Mouse (Mus musculus): ENCODE measurements around the gene Rasgrp3.

Gene Rasgrp3

DNA sequence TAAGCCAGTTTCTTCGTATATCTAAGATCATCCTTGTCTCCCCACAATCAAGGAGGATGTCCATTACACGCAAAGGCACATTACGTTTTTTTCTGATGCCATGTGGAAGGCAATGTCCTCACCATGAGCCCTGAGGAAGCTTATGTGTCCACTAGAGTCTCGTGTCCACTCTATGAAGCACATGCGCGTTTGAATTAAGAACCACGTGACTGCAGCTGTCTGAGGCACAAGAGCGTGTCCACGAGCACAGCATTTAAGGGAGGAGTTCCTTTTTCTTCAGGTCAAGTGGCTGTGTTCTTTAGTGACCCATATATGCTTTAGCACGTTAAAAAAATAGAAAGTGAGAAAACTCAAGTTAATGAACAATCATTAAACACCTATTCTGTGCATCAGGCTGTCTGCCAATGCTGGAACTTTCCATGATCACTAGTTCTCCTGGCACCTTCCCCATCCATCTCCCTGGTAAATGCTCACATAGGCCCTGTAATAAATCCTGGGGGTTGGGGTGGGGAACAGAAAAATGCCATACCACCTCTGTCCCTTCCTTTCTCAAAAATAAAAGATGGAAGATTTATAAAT lies 70.5 kb downstream of the Rasgrp3 start:
- DNase-seq: no peak

DNA sequence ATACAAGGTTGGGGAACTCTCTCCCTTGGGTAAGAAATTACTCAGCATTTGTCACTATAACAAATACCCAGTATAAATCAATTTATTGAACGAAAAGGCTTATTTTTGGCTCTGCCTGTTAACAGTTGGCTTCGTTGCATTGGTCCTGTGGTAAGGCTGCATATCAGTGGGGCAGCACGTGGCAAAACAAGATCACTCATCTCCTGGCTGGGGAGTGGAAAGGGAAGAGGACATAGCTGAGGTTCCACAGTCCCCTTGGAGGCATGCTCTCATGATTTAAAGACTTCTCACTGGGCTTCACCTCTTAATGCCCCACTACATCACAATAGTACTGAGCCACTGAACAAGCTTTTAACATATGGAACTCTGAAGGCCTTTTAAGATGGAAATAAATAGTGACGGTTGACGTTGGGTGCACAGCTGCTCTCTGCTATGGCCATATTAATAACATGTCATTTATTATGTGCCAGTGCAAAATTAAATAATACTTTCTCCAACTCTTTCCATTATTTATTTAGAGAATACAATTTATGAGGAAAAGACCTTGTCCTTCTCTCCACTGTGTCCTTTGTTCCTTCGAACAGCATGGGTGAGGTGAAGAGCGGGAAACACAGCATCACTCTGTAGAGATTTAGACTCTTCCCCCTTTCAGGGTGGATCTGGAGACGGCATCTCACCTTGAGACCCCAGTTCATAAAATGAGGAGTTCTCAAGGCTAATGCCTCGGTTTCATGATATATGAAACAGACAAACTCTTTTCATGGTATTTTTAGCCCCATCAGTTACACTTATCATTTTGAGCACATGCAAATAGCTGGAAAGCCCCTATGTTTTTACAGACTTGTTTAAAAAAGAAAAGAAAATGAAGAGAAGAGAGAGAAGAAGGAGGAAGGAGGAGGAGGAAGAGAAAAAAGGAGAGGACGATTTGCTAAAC lies 71.3 kb downstream of the Rasgrp3 start:
- no peak for DNase-seq

DNA sequence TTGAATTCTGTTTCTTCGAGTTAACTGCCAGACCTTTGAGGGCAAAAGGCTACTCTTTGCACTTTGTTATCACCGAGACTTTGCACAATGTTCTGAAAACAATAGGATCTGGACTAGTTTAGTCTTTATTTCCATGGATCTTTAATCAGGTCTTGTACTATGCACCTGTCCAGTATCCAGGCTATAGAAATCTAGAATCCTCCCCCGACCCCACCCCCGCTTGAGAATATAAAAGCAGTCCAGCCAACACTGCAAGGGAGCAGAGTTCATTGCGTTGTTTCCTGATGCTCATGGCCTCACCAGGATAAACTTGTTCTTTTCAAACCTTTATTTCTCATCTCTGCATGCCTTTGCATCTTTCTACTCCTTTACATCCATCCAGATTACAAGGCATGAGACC lies 73.6 kb downstream of the Rasgrp3 start:
- no peak for DNase-seq

DNA sequence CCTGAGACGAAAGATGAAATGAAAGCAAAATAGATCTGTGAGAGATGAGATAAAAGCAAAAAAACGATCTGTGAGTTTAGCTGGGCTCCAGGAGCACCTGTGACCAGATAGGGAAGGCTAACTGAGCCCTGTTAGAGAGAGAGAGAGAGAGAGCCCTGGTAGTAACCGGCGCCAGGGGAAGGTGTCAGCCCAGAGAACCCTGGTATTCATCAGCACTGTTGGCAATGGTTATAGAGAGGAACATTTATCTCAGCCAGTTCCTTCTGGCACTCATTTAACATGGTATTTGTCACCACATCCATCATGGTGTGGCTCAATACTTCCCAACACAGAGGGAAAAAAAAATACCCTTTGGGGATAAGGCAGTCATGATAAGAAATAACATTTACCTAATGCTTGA lies 80.9 kb downstream of the Rasgrp3 start:
- DNase-seq: no peak

DNA sequence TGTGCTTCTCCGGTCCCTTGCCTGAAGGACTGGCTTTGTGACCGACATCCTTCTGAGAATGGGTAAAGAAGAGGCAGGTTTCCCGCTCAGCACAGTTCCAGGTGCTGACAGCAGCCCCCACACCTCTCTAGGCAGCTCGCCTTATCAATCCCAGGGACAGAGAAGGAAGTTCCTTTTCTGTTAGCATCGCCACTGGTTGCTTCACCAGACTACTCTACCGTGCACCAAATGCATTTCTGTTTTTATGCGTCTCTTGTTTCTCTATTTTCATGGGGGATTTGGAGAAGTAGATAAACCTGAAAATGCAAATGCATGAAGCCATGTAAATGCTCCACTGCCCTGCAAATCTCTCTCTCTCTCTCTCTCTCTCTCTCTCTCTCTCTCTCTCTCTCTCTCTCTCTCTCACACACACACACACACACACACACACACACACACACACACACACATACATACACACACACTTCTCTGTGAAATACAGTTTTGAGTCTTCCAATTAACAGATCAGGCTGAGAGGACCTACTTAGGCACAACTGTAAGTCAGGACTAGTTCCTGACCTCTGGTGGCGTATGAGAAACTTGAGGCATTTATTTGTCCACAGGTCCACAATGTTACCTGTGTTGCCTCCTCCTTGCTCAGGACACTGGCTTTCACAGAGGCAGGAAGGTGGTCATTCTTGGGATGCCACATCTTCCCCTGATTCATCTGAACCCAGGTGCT lies 82.6 kb downstream of the Rasgrp3 start:
- no peak for DNase-seq

DNA sequence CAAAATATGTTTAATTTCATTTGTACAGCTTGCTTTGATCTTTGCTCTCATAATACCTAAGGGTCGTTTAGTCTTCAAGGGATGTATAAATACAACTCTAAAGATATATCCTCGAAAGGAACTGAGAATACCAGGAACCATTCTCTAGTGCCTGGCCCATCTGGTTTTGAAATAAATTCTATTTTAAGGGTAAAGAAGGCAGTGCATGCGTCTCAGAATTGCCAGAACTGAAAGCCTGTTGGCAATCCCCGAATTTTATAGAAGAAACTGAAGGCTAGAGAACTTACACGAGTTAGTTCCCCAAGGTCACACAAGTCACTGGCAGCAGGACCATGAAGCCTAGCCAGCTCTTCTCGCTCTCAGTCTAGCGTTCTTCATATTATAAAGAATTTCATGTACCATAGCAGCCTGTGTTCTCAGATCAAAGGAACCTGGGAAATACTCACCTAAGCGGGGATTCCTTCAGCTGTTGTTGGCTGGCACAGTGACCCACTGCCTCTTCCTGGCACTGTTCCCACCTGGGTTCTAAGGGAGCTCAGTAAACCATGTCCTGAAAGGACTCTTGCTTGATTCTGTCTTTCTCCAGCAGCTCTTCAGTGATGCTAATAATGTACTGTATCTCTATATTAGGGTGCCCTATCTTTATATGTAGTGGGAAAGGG lies 83.7 kb downstream of the Rasgrp3 start:
- no peak for DNase-seq

DNA sequence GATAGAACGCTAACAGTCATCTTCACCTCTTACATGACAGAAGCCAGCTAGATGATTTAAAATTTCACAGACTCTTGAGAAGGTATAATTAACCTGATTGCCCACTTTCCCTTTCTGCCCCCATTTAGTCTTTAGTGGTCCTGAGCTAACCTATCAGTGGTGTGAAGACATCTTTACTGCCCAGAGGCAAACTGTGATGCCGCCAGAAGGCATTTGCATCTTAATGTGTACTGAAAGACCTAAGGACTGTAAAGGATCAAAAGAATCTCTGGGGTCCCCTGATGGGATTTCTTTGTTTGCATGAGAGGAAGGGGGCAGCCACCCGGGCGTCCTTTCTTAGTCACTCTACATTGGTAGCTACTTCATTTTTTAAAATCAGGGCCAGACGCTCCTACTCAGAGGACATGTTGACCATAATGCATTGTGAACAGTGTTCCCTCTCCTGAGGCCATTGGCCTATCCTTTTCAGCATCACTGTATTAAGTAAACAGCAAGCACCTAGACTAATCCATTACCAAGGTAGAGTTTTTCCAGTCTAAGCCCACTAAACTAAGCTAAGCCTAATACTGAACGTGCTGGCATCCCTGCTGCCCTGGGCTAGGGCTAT lies 85.6 kb downstream of the Rasgrp3 start:
- DNase-seq: no peak

DNA sequence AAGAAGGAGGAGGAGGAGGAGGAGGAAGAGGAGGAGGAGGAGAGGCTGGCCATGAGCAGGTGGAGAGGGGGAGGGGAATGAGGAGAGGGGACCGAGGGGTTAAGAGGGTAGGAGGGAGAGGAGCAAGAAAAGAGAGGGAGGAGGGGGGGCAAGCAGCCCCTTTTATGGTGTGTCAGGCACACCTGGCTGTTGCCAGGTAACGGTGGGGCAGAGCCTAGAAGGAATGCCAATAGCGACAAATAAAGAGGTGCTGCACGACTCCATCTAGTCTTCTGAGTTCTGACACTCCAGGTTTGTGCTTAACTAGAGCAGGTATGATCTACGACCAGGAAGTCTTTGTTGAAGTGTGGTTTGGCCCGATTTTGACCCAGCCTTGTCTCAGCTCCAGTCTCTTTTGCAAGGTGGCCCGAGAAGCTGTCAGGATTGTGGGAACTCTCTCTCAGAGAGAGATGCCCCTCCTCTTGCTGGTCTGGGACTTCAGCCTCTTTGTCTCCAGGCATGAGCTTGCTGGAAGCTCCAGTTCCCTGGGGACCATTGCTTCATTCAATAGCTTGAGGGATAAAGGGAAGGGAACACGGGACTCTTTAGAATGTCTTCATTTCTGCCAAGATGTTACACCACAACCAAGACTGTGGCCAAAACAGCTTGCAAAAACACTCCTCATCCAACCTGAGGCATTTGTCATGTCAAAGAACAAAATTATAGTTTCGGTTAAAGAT lies 86.8 kb downstream of the Rasgrp3 start:
- DNase-seq: no peak

DNA sequence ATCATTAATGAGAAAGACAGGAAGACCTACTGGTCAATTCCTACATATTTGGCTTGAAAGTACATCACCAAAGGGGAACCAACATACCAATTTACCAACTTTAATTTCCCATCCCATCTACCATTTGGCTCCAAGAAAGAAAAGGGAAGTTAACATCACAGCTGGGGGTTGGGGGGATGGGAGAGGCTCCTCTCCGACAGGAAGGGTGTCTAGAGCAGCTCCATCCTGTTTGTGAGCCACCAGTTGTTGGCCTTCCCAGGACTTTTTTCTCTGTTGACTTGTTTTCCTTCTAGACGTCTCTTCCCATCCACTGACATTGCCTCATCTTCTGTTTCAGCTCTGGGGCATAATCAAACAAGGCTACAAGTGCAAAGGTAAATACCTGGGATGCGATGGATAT lies 88.1 kb downstream of the Rasgrp3 start:
- DNase-seq: no peak

DNA sequence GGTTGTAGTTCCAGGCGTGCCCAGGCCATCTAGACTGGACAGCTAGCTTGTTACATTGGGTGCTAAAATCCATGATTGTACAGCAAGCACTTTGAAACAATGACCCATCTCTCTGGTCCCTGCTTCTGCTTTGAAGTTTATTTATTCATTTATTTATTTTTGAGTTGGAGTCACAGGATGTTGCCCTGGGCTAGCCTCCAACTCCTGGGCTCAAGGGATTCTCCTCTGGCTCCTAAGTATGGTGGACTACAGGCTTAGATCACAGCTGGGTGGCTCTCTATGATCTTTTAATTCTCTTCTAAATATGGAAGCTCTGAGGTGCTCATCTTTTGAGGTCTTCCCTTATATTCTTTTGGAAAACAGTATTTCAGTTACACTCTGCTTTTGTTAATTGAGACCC lies 90.7 kb downstream of the Rasgrp3 start:
- no peak for DNase-seq

DNA sequence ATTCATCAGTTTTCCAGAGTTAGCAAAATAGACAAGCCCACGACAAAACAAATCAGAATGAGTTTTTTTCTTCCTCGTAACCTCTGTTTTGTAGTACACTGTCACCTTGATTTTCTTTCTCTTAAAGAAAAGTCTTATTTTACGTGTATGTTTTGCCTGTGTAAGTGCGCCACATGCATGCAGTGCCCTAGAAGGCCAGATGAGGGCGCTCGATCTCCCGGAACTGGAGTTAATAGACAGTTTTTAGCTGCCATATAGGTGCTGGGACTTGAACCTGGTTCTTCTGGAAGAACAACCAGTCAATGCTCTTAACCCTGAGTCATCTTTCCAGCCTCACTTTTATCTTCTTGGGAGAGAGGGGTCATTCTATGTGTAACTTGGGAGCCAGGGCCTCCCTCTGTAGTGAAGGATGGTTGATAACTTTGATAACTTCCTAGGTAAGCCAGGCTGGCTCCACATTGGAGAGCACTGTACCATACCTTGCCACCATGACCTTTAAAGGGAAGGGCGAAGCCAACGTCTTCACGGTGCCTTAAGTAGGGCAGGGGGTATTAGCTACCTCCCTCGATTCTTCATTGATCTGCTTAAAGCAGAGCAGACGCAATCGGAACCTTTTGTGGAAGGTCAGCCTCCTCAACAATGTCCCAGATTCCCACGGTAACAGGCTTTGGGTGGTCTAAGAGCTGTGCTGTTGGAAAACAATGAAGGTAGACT lies 93.7 kb downstream of the Rasgrp3 start:
- no peak for DNase-seq

DNA sequence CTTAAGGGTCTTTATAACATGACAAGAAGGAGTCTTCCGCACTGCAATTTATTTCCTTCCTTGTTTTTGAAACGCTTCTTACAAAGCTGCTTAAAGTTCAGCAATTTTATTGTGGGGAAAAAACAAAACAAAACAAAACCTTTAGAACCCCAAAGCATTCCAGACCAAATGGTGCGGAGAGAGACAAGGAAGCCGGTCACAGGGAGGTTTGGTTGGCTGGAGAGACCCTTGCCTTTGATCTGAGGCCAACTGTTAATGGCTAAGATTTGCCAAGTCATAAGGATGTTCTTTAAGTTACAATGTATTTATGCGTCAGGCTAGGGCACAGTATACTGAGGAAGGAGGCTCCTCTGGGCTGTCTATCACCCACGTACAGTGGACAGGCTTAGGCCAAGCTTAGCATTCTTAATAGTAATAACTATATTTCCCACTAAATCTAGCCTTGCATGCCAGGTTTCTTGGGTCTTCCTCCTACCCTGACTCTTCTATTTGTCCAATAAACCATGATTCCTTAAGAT lies 96.8 kb downstream of the Rasgrp3 start:
- DNase-seq: no peak

DNA sequence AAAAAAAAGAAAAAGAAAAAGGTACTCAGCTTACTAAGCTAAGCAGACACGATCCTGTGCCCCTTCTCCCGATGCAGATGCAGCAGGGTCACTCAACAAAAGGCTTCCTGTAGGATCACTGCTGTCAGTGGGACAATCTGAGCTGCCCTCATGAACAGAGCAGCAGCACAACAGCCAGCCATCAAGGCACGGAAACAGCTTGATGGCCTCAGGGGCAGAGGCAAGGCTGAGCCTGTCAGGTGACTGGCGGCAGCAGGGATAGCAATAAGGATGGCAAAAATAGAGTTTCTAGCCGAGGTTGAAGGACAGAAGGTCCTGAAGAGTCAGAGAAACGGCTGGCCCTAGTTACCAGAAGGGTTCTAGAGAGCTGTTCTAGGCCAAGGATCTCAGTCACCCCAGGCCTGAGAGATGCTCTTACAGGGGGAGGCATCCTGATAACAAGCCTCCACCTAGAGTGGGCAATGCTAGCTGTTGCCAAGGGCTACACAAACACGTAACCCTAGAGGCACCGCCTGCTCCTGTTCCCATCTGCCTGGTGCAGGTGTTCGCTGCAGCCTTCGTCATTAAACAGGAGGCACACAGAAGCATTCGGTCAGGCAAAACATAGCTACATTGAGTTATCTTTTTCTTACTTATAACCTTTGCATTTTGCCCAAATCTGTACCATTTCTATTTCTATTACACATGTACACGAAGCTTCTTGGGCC lies 98.8 kb downstream of the Rasgrp3 start:
- no peak for DNase-seq

DNA sequence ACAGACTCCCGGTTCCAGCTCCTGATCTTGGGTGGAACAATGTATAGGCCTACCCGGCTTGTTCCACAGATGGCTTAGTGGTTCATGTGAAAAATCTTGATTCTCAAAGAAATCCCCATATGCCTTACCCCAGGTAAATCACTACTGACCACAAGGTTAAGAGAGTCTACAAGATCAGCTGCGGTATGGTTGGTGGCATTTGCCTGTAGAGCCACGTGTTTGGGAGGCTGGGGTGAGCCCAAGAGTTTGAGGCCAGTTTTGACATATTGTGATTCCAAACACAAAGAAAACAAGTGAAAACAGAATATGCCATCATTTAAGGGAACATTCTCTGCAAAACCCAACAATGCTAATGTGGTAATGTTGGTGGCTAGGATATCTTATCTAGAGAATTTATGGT lies 99.9 kb downstream of the Rasgrp3 start:
- DNase-seq: no peak

DNA sequence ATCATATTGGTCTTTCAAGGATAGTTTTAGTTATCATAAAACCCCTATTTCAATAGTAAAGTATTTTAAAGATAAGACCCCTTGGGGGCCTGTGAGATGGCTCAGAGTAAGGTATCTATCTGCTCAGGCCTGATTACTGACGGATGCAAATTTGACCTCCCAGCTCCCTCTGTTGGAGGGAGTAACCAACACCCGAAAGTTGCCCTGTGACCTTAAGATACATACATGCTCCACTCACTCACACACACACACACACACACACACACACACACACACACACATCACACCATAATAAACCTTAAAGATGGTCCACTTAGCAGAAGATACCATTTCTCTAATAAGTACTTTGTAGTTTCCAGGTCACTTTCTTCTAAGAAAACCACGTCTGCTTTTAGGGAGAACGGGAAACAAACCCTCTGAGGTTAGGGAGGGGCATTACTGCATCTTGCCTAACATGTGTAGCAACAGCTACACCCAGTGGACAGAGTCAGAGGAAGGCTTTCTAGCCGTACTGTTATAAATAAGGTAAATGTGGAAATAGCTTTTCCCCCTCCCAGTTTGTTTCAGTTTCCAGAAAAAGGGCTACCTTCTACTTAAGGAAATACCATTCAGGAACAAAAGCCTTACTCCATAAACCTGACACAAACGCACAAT lies 100.8 kb downstream of the Rasgrp3 start:
- DNase-seq: no peak

DNA sequence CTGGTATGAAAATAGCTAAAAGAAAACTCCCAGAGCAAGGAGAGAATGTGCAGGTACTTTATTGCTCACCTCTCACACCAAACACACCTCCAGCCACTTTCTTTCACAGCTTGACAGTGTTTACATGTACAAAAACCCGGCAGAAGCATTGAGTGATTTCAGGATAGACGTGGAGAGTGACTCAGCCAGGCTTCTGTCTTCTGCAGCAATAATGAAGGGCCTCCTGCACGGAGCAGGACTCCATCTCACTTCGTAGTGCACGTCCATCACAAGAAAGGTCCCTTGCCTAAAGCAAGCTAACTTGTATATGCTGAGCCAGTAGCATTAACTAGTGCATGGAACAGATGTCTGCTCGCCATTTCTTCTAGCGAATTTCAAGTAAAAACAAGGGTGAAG lies 101.4 kb downstream of the Rasgrp3 start:
- DNase-seq: no peak

DNA sequence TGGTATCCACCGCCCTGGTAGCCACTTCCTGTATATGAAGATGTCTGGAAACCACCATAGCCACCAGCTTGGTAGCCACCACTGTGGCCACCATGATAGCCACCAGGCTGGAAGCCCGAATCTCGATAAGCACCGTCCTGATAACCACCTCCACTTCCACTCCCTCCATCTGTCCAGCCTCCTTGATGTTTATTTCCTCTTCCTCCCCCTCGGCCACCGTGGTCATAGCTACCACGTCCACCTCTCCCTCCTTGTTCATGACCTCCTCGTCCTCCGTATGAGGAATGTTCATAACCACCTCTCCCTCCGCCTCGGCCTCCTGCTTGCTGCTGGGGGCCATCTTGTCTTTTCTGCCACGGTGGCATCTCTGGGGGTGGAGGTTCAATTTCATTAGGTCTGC lies 102.7 kb downstream of the Rasgrp3 start:
- DNase-seq: no peak

DNA sequence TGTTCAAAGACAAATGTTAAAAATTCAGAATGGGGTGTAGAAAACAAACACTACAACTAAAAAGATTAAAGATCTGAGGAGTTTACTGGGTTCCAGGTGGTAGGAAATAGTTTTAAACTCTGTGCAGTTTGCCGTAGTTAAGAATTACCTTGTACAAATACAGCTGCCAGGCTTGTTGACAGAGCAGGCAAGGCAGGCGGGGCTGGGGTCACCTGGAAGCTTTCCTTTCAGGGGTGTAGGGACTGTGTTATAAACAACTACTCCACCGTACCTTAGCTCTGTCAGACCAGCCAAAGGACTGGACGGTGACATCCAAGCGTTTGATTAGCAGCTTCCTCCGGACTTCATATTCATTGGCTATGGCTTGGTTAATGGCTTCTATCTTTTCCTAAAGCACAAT lies 103.4 kb downstream of the Rasgrp3 start:
- no peak for DNase-seq

DNA sequence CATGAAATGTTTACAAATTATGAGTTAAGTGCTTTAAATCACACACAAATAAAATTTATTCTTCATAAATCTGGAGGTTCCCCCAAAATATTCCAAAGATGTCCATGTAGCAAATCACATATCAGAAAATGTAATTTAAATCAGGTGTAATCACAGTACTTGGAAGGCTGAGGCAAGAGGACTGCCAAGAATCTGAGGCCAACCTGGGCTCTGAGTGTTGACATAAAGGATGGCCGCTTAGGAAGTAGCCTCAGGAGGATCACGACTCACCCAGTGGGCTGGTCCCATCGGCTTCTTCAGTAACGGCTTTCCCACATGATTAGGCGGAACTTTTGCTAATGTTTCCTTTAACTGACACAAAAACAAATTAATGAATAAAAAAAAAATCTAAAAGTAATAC lies 104.1 kb downstream of the Rasgrp3 start:
- DNase-seq: no peak

DNA sequence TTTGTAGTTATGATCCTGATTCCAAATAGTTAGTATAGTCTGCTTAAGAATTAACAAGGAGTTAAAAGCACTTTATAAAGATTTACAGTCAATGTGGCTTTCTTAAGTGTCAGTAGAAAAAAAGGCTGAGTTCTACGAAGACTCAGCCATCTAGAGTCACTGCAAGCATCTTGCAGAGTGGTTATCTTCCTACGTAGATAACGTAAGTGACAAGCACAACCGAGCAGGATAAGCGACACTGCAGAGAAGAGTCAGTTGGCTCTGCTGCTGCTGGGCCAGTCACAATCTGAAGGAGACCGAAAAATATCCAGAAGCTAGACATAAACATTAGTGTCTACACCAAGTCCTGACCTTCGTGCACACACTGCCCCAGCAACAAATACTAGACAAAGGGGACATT lies 107.7 kb downstream of the Rasgrp3 start:
- no peak for DNase-seq
